Mouse (Mus musculus): ENCODE measurements around the gene Cela2a. TPM values are rescaled to one million over a fixed set of nuclear protein-coding genes. Genes with fewer than 3 reads are reported as not detected.
A peak's percentile ranks its signal among the peaks of the same experiment; 100 is the strongest.

The Cela2a gene
- polyA plus RNA-seq, 1 experiment from 2014 or later = not detected

- H3K4me2 ChIP-seq = no peak overlapping the region
- H3K27ac ChIP-seq (ENCODE audit: low read depth, low read length) = no peak overlapping the region
- ATAC-seq (ENCODE audit: low FRiP score) (no peak), DNase-seq (ENCODE audit: low spot score, missing footprints) (no peak)
- no peak overlapping the region for H3K9ac ChIP-seq (ENCODE audit: low read length)
- no peak overlapping the region for H3K4me3 ChIP-seq (ENCODE audit: low read depth, low read length)
- whole genome bisulfite sequencing = 56% methylated on average over 10 of the region's 10 CpGs
- no peaks in the 10 kb centered on the region; the same call in 1 of the 2 replicates for H3K4me1 ChIP-seq (ENCODE audit: control insufficient read depth, insufficient read depth, low read length)
- H3K27me3 ChIP-seq (ENCODE audit: control insufficient read depth, insufficient read depth, low read length) = no peaks in the 10 kb centered on the region
- peaks cover 4% of the 10 kb centered on the region; the same call in 1 of the 2 replicates for H3K36me3 ChIP-seq (ENCODE audit: control insufficient read depth, insufficient read depth, low read length)
- no peaks in the 10 kb centered on the region for H3K9me3 ChIP-seq (ENCODE audit: control insufficient read depth, low read length)
Observed at GRCm38 (mm10) chr4:141817706-141818105, 8.3 kb downstream of the Cela2a start.

- Histone ChIP-seq H3K4me1 (ENCODE audit: control insufficient read depth, insufficient read depth, low read length) (no peaks in the 10 kb centered on the region; the same call in 1 of the 2 replicates), H3K4me2 (no peak overlapping the region), H3K4me3 (ENCODE audit: low read depth, low read length) (no peak overlapping the region), H3K9me3 (ENCODE audit: control insufficient read depth, low read length) (no peaks in the 10 kb centered on the region), H3K27me3 (ENCODE audit: control insufficient read depth, insufficient read depth, low read length) (no peaks in the 10 kb centered on the region), H3K9ac (ENCODE audit: low read length) (no peak overlapping the region), H3K36me3 (ENCODE audit: control insufficient read depth, insufficient read depth, low read length) (peaks cover 4% of the 10 kb centered on the region; the same call in 1 of the 2 replicates), H3K27ac (ENCODE audit: low read depth, low read length) (no peak overlapping the region)
- WGBS = 70% methylated on average over 14 of the region's 14 CpGs
- DNase-seq (ENCODE audit: low spot score, missing footprints) (peak; percentile 81), ATAC-seq (ENCODE audit: low FRiP score) (no peak)
Observed at GRCm38 (mm10) chr4:141816776-141817655, 8.9 kb downstream of the Cela2a start.

DNA sequence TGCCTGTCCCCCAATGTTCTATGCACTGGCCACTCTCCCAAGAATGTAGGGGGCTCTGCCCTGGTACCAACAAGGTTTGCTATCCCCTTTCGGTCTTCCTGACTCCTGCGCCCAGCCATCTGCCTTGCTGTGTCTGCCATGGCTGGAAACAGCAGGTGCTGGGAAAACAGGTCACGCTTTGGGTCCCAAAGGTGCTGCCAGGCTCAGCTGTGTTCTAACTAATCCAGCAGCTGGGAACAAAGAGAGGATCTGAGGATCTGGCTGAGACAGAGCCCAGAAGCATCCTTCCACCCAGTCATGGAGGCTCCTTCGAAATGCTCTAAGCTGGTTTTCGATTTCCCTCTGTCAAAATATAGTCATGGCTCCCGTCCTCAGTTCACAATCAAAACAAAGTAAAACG lies 9.7 kb downstream of the Cela2a start:
- Histone ChIP-seq H3K4me2 (no peak overlapping the region), H3K4me3 (ENCODE audit: low read depth, low read length) (no peak overlapping the region), H3K27me3 (ENCODE audit: control insufficient read depth, insufficient read depth, low read length) (no peaks in the 10 kb centered on the region), H3K36me3 (ENCODE audit: control insufficient read depth, insufficient read depth, low read length) (peaks cover 5% of the 10 kb centered on the region; the same call in 1 of the 2 replicates), H3K9me3 (ENCODE audit: control insufficient read depth, low read length) (no peaks in the 10 kb centered on the region), H3K4me1 (ENCODE audit: control insufficient read depth, insufficient read depth, low read length) (no peaks in the 10 kb centered on the region; the same call in 1 of the 2 replicates), H3K27ac (ENCODE audit: low read depth, low read length) (peak overlapping the region; percentile 2; the same call in 1 of the 2 replicates), H3K9ac (ENCODE audit: low read length) (no peak overlapping the region)
- WGBS = 82% methylated on average over 7 of the region's 7 CpGs
- DNase-seq (ENCODE audit: low spot score, missing footprints) (no peak), ATAC-seq (ENCODE audit: low FRiP score) (no peak)

GRCm38 (mm10) chr4:141811375-141811774 lies 14.6 kb downstream of the Cela2a start:
- H3K27me3 ChIP-seq (ENCODE audit: control insufficient read depth, insufficient read depth, low read length) = no peaks in the 10 kb centered on the region
- no peak overlapping the region for H3K27ac ChIP-seq (ENCODE audit: low read depth, low read length)
- ATAC-seq (ENCODE audit: low FRiP score) (no peak), DNase-seq (ENCODE audit: low spot score, missing footprints) (no peak)
- H3K9me3 ChIP-seq (ENCODE audit: control insufficient read depth, low read length) = no peaks in the 10 kb centered on the region
- no peak overlapping the region for H3K4me2 ChIP-seq
- 95% methylated on average over 7 of the region's 7 CpGs for WGBS
- H3K4me3 ChIP-seq (ENCODE audit: low read depth, low read length) = no peak overlapping the region
- H3K9ac ChIP-seq (ENCODE audit: low read length) = no peak overlapping the region
- H3K4me1 ChIP-seq (ENCODE audit: control insufficient read depth, insufficient read depth, low read length) = no peaks in the 10 kb centered on the region
- H3K36me3 ChIP-seq (ENCODE audit: control insufficient read depth, insufficient read depth, low read length) = peaks cover 17% of the 10 kb centered on the region; the same call in 1 of the 2 replicates

- no peaks in the 10 kb centered on the region for H3K4me1 ChIP-seq (ENCODE audit: control insufficient read depth, insufficient read depth, low read length)
- H3K36me3 ChIP-seq (ENCODE audit: control insufficient read depth, insufficient read depth, low read length) = peaks cover 18% of the 10 kb centered on the region; the same call in 1 of the 2 replicates
- no peak overlapping the region for H3K4me2 ChIP-seq
- H3K27ac ChIP-seq (ENCODE audit: low read depth, low read length) = no peak overlapping the region
- H3K9me3 ChIP-seq (ENCODE audit: control insufficient read depth, low read length) = no peaks in the 10 kb centered on the region
- no peak overlapping the region for H3K9ac ChIP-seq (ENCODE audit: low read length)
- 97% methylated on average over 2 of the region's 2 CpGs for WGBS
- no peak for ATAC-seq (ENCODE audit: low FRiP score)
- H3K4me3 ChIP-seq (ENCODE audit: low read depth, low read length) = no peak overlapping the region
- no peaks in the 10 kb centered on the region for H3K27me3 ChIP-seq (ENCODE audit: control insufficient read depth, insufficient read depth, low read length)
- no peak for DNase-seq (ENCODE audit: low spot score, missing footprints)
Observed at GRCm38 (mm10) chr4:141810975-141811374, 15.0 kb downstream of the Cela2a start.

DNA sequence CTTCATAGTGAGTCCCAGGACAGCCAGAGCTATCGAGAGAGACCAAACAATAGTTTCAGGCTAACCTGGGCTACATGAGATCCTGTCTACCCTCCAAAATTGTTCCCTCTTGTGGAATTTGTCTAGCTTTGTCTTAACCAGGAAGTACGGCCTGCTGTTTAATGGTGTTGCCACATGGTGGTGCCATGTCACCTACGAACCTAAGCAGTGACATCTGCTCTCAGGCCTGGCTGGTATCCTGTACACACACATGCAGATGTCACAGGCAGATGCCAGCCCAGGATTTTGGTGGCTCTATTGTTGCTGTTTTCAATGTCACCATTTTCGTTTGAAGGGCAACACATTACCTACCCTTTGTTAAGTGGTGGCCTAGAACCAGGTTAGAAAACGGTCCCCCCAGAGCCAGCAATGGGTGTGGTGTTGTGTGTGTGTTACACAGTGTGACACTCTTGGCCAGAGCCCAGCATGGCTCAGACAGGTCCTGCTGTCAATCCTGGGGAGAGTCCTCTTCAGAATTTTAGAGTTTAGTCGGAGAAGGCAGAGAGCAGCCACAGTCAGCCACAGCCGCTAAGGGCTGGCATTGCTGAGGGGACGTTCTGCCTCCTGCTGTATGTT lies 16.0 kb downstream of the Cela2a start:
- no peaks in the 10 kb centered on the region for H3K9me3 ChIP-seq (ENCODE audit: control insufficient read depth, low read length)
- DNase-seq (ENCODE audit: low spot score, missing footprints) (peak; percentile 85), ATAC-seq (ENCODE audit: low FRiP score) (peak; percentile 67; the same call in 1 of the 2 replicates)
- H3K27ac ChIP-seq (ENCODE audit: low read depth, low read length) = no peak overlapping the region
- 81% methylated on average over 8 of the region's 8 CpGs for WGBS
- H3K9ac ChIP-seq (ENCODE audit: low read length) = no peak overlapping the region
- no peaks in the 10 kb centered on the region for H3K27me3 ChIP-seq (ENCODE audit: control insufficient read depth, insufficient read depth, low read length)
- H3K4me2 ChIP-seq = no peak overlapping the region
- H3K36me3 ChIP-seq (ENCODE audit: control insufficient read depth, insufficient read depth, low read length) = peaks cover 27% of the 10 kb centered on the region; the same call in 1 of the 2 replicates
- H3K4me3 ChIP-seq (ENCODE audit: low read depth, low read length) = no peak overlapping the region
- H3K4me1 ChIP-seq (ENCODE audit: control insufficient read depth, insufficient read depth, low read length) = no peaks in the 10 kb centered on the region

DNA sequence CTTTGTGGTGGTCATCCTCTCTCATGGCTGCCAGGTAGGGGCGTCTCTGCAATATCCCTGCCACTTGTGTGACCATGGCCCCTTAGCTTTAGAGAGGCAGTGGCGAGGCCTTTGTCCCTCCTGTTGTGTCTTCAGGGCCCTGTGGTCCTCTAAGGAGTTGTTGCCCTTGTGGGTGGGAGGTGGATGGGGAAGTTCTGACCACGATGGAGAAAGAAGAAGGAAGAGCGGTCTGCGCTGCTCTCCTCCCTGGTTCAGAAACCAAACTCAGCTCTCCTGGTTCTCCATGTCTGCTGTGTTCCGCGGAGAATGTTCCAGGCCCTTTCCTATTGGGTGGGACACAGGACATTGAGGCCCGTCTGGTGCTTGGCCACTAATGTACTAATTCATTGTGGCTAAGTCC lies 20.1 kb downstream of the Cela2a start:
- H3K36me3 ChIP-seq (ENCODE audit: control insufficient read depth, insufficient read depth, low read length) = peaks cover 18% of the 10 kb centered on the region; the same call in 1 of the 2 replicates
- H3K27ac ChIP-seq (ENCODE audit: low read depth, low read length) = no peak overlapping the region
- H3K4me2 ChIP-seq = no peak overlapping the region
- WGBS = 96% methylated on average over 8 of the region's 8 CpGs
- DNase-seq (ENCODE audit: low spot score, missing footprints) = no peak
- H3K9me3 ChIP-seq (ENCODE audit: control insufficient read depth, low read length) = no peaks in the 10 kb centered on the region
- H3K27me3 ChIP-seq (ENCODE audit: control insufficient read depth, insufficient read depth, low read length) = no peaks in the 10 kb centered on the region
- H3K4me3 ChIP-seq (ENCODE audit: low read depth, low read length) = no peak overlapping the region
- no peaks in the 10 kb centered on the region for H3K4me1 ChIP-seq (ENCODE audit: control insufficient read depth, insufficient read depth, low read length)
- no peak overlapping the region for H3K9ac ChIP-seq (ENCODE audit: low read length)
- no peak for ATAC-seq (ENCODE audit: low FRiP score)

DNA sequence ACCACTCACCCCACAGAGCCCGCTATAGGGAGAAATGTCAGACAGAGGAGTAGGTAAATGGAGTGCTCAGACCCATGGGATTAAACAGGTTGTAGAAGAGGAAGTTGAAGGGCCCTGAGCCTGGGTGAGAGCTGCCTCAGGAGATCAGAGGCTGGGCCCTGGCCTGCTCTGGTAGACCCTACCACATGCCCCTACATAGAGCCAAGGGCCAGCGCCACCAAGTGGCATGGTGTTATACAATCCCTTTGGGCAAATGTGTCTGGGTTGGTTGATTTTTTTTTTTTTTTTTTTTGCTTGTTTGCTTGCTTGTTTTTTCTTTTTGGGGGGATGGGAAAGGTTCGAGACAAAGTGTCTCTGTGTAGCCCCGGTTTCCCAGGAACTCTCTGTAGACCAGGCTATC lies 21.9 kb downstream of the Cela2a start:
- Histone ChIP-seq H3K9me3 (ENCODE audit: control insufficient read depth, low read length) (no peaks in the 10 kb centered on the region), H3K27me3 (ENCODE audit: control insufficient read depth, insufficient read depth, low read length) (no peaks in the 10 kb centered on the region), H3K36me3 (ENCODE audit: control insufficient read depth, insufficient read depth, low read length) (peaks cover 15% of the 10 kb centered on the region; the same call in 1 of the 2 replicates), H3K4me1 (ENCODE audit: control insufficient read depth, insufficient read depth, low read length) (no peaks in the 10 kb centered on the region), H3K4me3 (ENCODE audit: low read depth, low read length) (no peak overlapping the region), H3K27ac (ENCODE audit: low read depth, low read length) (no peak overlapping the region), H3K9ac (ENCODE audit: low read length) (no peak overlapping the region), H3K4me2 (no peak overlapping the region)
- ATAC-seq (ENCODE audit: low FRiP score) (no peak), DNase-seq (ENCODE audit: low spot score, missing footprints) (no peak)
- 84% methylated on average over 4 of the region's 4 CpGs for WGBS

- Histone ChIP-seq H3K9ac (ENCODE audit: low read length) (no peak overlapping the region), H3K9me3 (ENCODE audit: control insufficient read depth, low read length) (no peaks in the 10 kb centered on the region), H3K27ac (ENCODE audit: low read depth, low read length) (no peak overlapping the region), H3K27me3 (ENCODE audit: control insufficient read depth, insufficient read depth, low read length) (no peaks in the 10 kb centered on the region), H3K4me1 (ENCODE audit: control insufficient read depth, insufficient read depth, low read length) (peaks cover 3% of the 10 kb centered on the region), H3K36me3 (ENCODE audit: control insufficient read depth, insufficient read depth, low read length) (no peaks in the 10 kb centered on the region), H3K4me3 (ENCODE audit: low read depth, low read length) (no peak overlapping the region), H3K4me2 (no peak overlapping the region)
- WGBS = 85% methylated on average over 5 of the region's 5 CpGs
- no peak for DNase-seq (ENCODE audit: low spot score, missing footprints)
- ATAC-seq (ENCODE audit: low FRiP score) = no peak
Observed at GRCm38 (mm10) chr4:141797545-141797944, 28.4 kb downstream of the Cela2a start.
